Mouse (Mus musculus) liver, postnatal 0 days (tissue): ENCODE data around the gene Ndufa12.

Source experiments
- CTCF ChIP-seq: sonication (generic); IDR thresholded peaks from 2 replicates; pipeline ENCODE4 v1.5.1; 2016; ENCODE audit warnings: antibody characterized with exemption, low read depth
- EP300 ChIP-seq: IDR thresholded peaks from 2 replicates; pipeline ENCODE4 v1.6.1; 2016; ENCODE audit warnings: antibody characterized with exemption, low read depth, mild to moderate bottlenecking

DNA sequence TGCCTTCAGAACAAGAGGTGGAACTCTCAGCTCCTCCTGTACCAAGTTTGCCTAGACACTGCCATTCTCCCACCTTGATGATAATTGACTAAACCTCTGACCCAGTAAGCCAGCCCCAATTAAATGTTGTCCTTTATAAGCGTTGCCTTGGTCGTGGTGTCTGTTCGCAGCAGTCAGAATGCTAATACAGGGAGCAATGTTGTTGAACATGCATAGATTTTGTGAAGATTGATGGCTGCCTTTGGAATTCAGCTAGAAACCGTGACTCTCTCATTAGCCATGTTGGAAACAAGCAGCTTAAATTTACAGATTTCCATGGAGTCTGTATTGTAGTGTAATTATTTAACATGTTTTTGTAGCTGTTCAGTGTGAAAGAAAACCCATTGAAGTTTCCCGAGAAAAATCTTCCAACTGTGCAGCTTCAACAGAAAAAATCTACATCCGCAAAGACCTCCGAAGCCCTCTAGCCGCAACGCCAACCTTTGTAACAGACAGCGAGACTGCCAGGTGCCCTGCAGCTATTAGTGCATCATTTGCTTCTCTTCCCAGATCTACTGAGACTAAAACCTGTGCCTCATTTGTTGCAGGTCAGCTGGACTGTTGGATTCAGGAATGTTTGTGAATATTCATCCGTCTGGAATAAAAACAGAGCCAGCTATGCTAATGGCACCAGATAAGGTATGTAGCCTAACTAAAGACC is 31.3 kb upstream of the Ndufa12 start:
- TF ChIP-seq CTCF, result no peak
- no peak for TF ChIP-seq EP300
